In the genomic region with DNA sequence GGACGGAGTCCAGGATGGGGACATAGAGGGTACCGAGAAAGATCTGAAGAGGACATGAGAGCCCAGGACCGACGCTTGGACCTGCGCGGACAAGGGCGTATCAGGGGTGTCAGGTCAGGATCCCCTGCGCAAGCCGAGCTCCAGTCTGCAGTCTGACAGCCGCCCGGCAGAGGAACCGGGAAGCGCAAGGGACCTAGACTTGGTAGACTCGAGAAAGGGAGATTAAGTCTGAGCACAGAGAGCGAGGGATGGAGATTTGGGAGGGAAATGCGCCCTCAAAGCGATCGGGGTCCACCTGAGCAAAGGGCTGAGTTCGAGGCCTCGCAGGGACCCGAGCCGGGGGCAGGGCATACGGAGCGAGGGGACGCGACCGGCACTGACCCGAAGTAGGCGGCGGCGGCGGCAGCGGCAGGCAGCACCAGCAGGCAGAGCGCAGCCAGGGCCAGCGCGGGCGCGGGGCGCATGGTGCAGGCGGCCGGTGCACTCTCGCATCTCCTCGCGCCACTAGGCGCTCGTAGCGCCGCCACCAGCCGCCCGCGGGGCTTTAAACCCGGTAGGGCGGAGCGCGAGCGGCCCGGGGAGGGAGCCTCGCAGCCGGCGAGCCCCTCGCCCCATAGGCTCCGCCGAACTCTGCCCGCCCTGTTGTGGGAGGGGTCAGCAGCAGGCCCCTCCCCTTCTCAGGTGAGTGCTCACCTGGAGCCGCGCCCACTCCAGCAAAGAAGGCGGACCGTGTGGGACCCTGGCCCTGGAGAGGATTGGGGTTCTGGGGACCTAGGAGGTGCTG, we compare ENCODE assay signal across 8 mouse cellular contexts. TPM values are rescaled to one million over a fixed set of nuclear protein-coding genes. Genes with fewer than 3 reads are reported as not detected.
DNase-seq lines count a peak whose midpoint lies in the region; ATAC-seq and TF ChIP-seq lines count a peak whose summit lies in the region.

A gene (minus strand): TSS at position 516 of the 784 bp plus-strand sequence.

- under 1% methylated on average over 59 of the region's 68 CpGs for WGBS in embryonic facial prominence, embryonic 12.5 days
- under 1% methylated on average over 58 of the region's 68 CpGs for WGBS in intestine, embryonic 16.5 days
- WGBS in liver, embryonic 16.5 days (ENCODE audit: insufficient replicate concordance), result 1% methylated on average over 66 of the region's 68 CpGs
- WGBS in small intestine, adult 2 months, result 2% methylated on average over 68 of the region's 68 CpGs

- TF ChIP-seq CTCF in testis, adult 2 months (IDR thresholded peaks at IDR 0.05; ENCODE audit: control insufficient read depth, insufficient read depth, insufficient replicate concordance, low read depth, low read length), result no peak
- TF ChIP-seq CTCF in small intestine, adult 2 months (IDR thresholded peaks at IDR 0.05; ENCODE audit: extremely low read depth, insufficient read length, insufficient replicate concordance, low read depth, low read length), result no peak

- no peak for TF ChIP-seq POLR2A in testis, adult 2 months (IDR thresholded peaks at IDR 0.05; ENCODE audit: control insufficient read depth, low read depth, low read length)
- no peak for TF ChIP-seq POLR2A in small intestine, adult 2 months (IDR thresholded peaks at IDR 0.05; ENCODE audit: low read depth, low read length)

- H3K27ac ChIP-seq in testis, adult 2 months (ENCODE audit: control insufficient read depth, insufficient read depth, low read depth, low read length), result no peak within 1 kb of the TSS
- H3K27ac ChIP-seq in embryonic facial prominence, embryonic 12.5 days, result no peak within 1 kb of the TSS
- no peak within 1 kb of the TSS for H3K27ac ChIP-seq in intestine, embryonic 16.5 days (ENCODE audit: low read length)
- no peak within 1 kb of the TSS for H3K27ac ChIP-seq in liver, embryonic 16.5 days (ENCODE audit: low read length)
- no peak within 1 kb of the TSS for H3K27ac ChIP-seq in small intestine, adult 2 months (ENCODE audit: insufficient read depth, low read depth, low read length)

- H3K36me3 ChIP-seq in testis, adult 2 months (ENCODE audit: control insufficient read depth, insufficient read depth, low read length), result no peaks in the 10 kb centered on the region
- H3K36me3 ChIP-seq in embryonic facial prominence, embryonic 12.5 days, result no peaks in the 10 kb centered on the region
- H3K36me3 ChIP-seq in intestine, embryonic 16.5 days (ENCODE audit: control insufficient read depth, insufficient read depth, low read length), result no peaks in the 10 kb centered on the region
- H3K36me3 ChIP-seq in liver, embryonic 16.5 days (ENCODE audit: control insufficient read depth, insufficient read depth), result no peaks in the 10 kb centered on the region
- H3K36me3 ChIP-seq in small intestine, adult 2 months (ENCODE audit: control insufficient read depth, insufficient read depth, low read length), result no peaks in the 10 kb centered on the region

- peak within 1 kb of the TSS; percentile 38; the same call in 1 of the 2 replicates for H3K9ac ChIP-seq in embryonic facial prominence, embryonic 12.5 days
- H3K9ac ChIP-seq in intestine, embryonic 16.5 days (ENCODE audit: low read depth, low read length), result peak within 1 kb of the TSS; percentile 59
- no peak within 1 kb of the TSS for H3K9ac ChIP-seq in liver, embryonic 16.5 days (ENCODE audit: low read depth, low read length)

- DNase-seq in testis, postnatal 10 days (ENCODE audit: low spot score), result no peak
- no peak for DNase-seq in layer of hippocampus, postnatal 10 days (ENCODE audit: low spot score in 2 of 2)

- 0 out of 2 replicates have a peak, but pooled peaks have one; percentile 30 for ATAC-seq in embryonic facial prominence, embryonic 12.5 days (ENCODE audit: insufficient number of reproducible peaks, insufficient read depth, low FRiP score, low TSS enrichment)
- peak; percentile 94 for ATAC-seq in intestine, embryonic 16.5 days
- peak; percentile 37; the same call in 1 of the 2 replicates for ATAC-seq in liver, embryonic 16.5 days (ENCODE audit: low read depth)
- ATAC-seq in inflammation-experienced regulatory T-cells, adult 6 months, result no peak

- H3K4me3 ChIP-seq in testis, adult 2 months (ENCODE audit: control insufficient read depth, low read depth, low read length), result peak within 1 kb of the TSS; percentile 39
- peak within 1 kb of the TSS; percentile 44 for H3K4me3 ChIP-seq in embryonic facial prominence, embryonic 12.5 days
- H3K4me3 ChIP-seq in intestine, embryonic 16.5 days (ENCODE audit: low read length), result peak within 1 kb of the TSS; percentile 54
- peak within 1 kb of the TSS; percentile 40 for H3K4me3 ChIP-seq in liver, embryonic 16.5 days (ENCODE audit: low read depth, low read length)
- H3K4me3 ChIP-seq in small intestine, adult 2 months (ENCODE audit: low read depth, low read length), result peak within 1 kb of the TSS; percentile 58

- H3K4me2 ChIP-seq in embryonic facial prominence, embryonic 12.5 days (replicated peaks), result peak within 1 kb of the TSS; percentile 87
- peak within 1 kb of the TSS; percentile 99 for H3K4me2 ChIP-seq in intestine, embryonic 16.5 days (ENCODE audit: low read depth, low read length)
- H3K4me2 ChIP-seq in liver, embryonic 16.5 days (ENCODE audit: low read depth, low read length), result peak within 1 kb of the TSS; percentile 59

- no peaks in the 10 kb centered on the region for H3K9me3 ChIP-seq in embryonic facial prominence, embryonic 12.5 days
- H3K9me3 ChIP-seq in intestine, embryonic 16.5 days (ENCODE audit: control insufficient read depth, low read length), result no peaks in the 10 kb centered on the region
- H3K9me3 ChIP-seq in liver, embryonic 16.5 days (replicated peaks; ENCODE audit: control insufficient read depth, low read length), result no peaks in the 10 kb centered on the region

- peaks cover 11% of the 10 kb centered on the region for H3K4me1 ChIP-seq in testis, adult 2 months (ENCODE audit: control insufficient read depth, insufficient read depth, low read length)
- H3K4me1 ChIP-seq in embryonic facial prominence, embryonic 12.5 days, result peaks cover 11% of the 10 kb centered on the region
- peaks cover 6% of the 10 kb centered on the region; the same call in 1 of the 2 replicates for H3K4me1 ChIP-seq in intestine, embryonic 16.5 days (ENCODE audit: control insufficient read depth, insufficient read depth, low read length)
- H3K4me1 ChIP-seq in liver, embryonic 16.5 days (ENCODE audit: control insufficient read depth, low read depth, low read length), result no peaks in the 10 kb centered on the region; the same call in 1 of the 2 replicates
- peaks cover 6% of the 10 kb centered on the region; the same call in 1 of the 2 replicates for H3K4me1 ChIP-seq in small intestine, adult 2 months (ENCODE audit: control insufficient read depth, insufficient read depth, insufficient read length, low read length)

- H3K27me3 ChIP-seq in testis, adult 2 months (ENCODE audit: control insufficient read depth, insufficient read depth, low read length), result no peaks in the 10 kb centered on the region
- H3K27me3 ChIP-seq in embryonic facial prominence, embryonic 12.5 days, result peaks cover 85% of the 10 kb centered on the region
- H3K27me3 ChIP-seq in intestine, embryonic 16.5 days (replicated peaks; ENCODE audit: control insufficient read depth, insufficient read depth, low read length), result peaks cover 53% of the 10 kb centered on the region
- peaks cover 51% of the 10 kb centered on the region for H3K27me3 ChIP-seq in liver, embryonic 16.5 days (ENCODE audit: control insufficient read depth, insufficient read depth, low read depth, low read length)
- H3K27me3 ChIP-seq in small intestine, adult 2 months (ENCODE audit: control insufficient read depth, insufficient read depth, low read length), result peaks cover 14% of the 10 kb centered on the region

RNA-seq across cellular contexts. Expression of the gene that starts here (rescaled TPM):
- 0.15 and 0.30 TPM in 2 replicates for polyA plus RNA-seq in testis, adult 2 months (2012; rRNA removed)
- polyA plus RNA-seq in embryonic facial prominence, embryonic 12.5 days (2016; fragmentation: Nextera tagmentation; extraction: Ambion mirVana), result 3.5 and 4.3 TPM in 2 replicates
- polyA plus RNA-seq in intestine, embryonic 16.5 days (2015; fragmentation: Nextera tagmentation; extraction: Ambion mirVana), result 0.05 and 0.06 TPM in 2 replicates
- 0.07 TPM in 2 replicates for polyA plus RNA-seq in liver, embryonic 16.5 days (2015; fragmentation: Nextera tagmentation; extraction: Ambion mirVana)
- polyA plus RNA-seq in small intestine, adult 2 months (2012; rRNA removed), result 0.04 and 0.10 TPM in 2 replicates
- total RNA-seq in layer of hippocampus, postnatal 10 days (2021), result under 1 TPM; 0.56 to 0.87 TPM
- not detected for polyA plus RNA-seq in inflammation-experienced regulatory T-cells, adult 6 months (2017; shearing (Covaris generic))

Comparison
In these comparisons a context has a peak if more than half of its experiments do, and no peak if none do; other contexts are left out.
1. Peak in ATAC-seq, H3K4me3 ChIP-seq, H3K9ac ChIP-seq and H3K4me2 ChIP-seq in intestine, embryonic 16.5 days; RNA of the gene not detected or under 1 TPM.
2. Peak in ATAC-seq, H3K4me3 ChIP-seq and H3K4me2 ChIP-seq in liver, embryonic 16.5 days; RNA of the gene not detected or under 1 TPM.